Mouse (Mus musculus) midbrain, embryonic 12.5 days (tissue): ENCODE data around the gene Tet1. TPM values are rescaled to one million over a fixed set of nuclear protein-coding genes. Genes with fewer than 3 reads are reported as not detected.
A peak's percentile ranks its signal among the peaks of the same experiment; 100 is the strongest.
"Not testable (repeated sequence)": the region's sequence is repeated elsewhere in the genome, so short reads cannot be mapped to it uniquely, and the experiment has no call there.

Experiments
- ATAC-seq: fragments of 200-750 bp; cut with Nextera tagmentation; 2 replicates; pipeline ENCODE4 v1.8.0; 2017; ENCODE audit warnings: low read depth, moderate TSS enrichment, moderate library complexity; ENCODE audit not compliant: low FRiP score
- H3K27ac ChIP-seq: fragments of 300-500 bp; sonication (generic); replicated peaks from 2 replicates; pipeline ENCODE4 v1.5.1; 2016; ENCODE audit warnings: mild to moderate bottlenecking
- H3K27me3 ChIP-seq: fragments of 300-500 bp; sonication (generic); 2 replicates; pipeline ENCODE4 v1.6.1; 2016; ENCODE audit warnings: mild to moderate bottlenecking
- H3K36me3 ChIP-seq: fragments of 300-500 bp; sonication (generic); 2 replicates; pipeline ENCODE4 v1.6.1; 2016
- H3K4me1 ChIP-seq: fragments of 300-500 bp; sonication (generic); 2 replicates; pipeline ENCODE4 v1.6.1; 2016
- H3K4me2 ChIP-seq: fragments of 300-500 bp; sonication (generic); replicated peaks from 2 replicates; pipeline ENCODE4 v1.6.1; 2016; ENCODE audit warnings: mild to moderate bottlenecking, moderate library complexity
- H3K4me3 ChIP-seq: fragments of 300-500 bp; sonication (generic); 2 replicates; pipeline ENCODE4 v1.5.1; 2016; ENCODE audit warnings: mild to moderate bottlenecking
- H3K9ac ChIP-seq: fragments of 300-500 bp; sonication (generic); replicated peaks from 2 replicates; pipeline ENCODE4 v1.6.1; 2016; ENCODE audit warnings: mild to moderate bottlenecking, moderate library complexity
- H3K9me3 ChIP-seq: fragments of 300-500 bp; sonication (generic); 2 replicates; pipeline ENCODE4 v1.6.1; 2016; ENCODE audit warnings: mild to moderate bottlenecking
- WGBS: fragments of 180-500 bp; shearing (Covaris S2); methylation state at CpG from one replicate; pipeline ENCODE4 v1.1.7; 2016; 5-methylcytosine and 5-hydroxymethylcytosine counted together
- polyA plus RNA-seq: library from polyadenylated mRNA; unstranded; fragments of >200 nt; fragmentation: Nextera tagmentation; extraction: Ambion mirVana; gene quantifications from 2 replicates; pipeline ENCODE4 v1.2.1, GENCODE M21; 2016

The Tet1 gene
- polyA plus RNA-seq, 1 experiment from 2014 or later: 35.6 TPM

GRCm38 (mm10) chr10:62792177-62793090, 116.4 kb downstream of the Tet1 start, which contains the start of gene Ccar1:
TSS of gene Ccar1 (minus strand) at chr10:62792286.
- peak within 1 kb of the TSS; percentile 73 for H3K4me2 ChIP-seq
- peak within 1 kb of the TSS; percentile 100 for H3K4me3 ChIP-seq
- peak within 1 kb of the TSS; percentile 99 for H3K9ac ChIP-seq
- 3% methylated on average over 55 of the region's 55 CpGs for WGBS
- no peaks in the 10 kb centered on the region for H3K9me3 ChIP-seq
- H3K27ac ChIP-seq: peak within 1 kb of the TSS; percentile 96
- H3K27me3 ChIP-seq: no peaks in the 10 kb centered on the region
- peaks cover 29% of the 10 kb centered on the region for H3K36me3 ChIP-seq
- peak; percentile 99 for ATAC-seq
- peaks cover 19% of the 10 kb centered on the region for H3K4me1 ChIP-seq

GRCm38 (mm10) chr10:62791251-62792176, 117.3 kb downstream of the Tet1 start:
- Histone ChIP-seq H3K4me1 (peaks cover 19% of the 10 kb centered on the region), H3K27ac (peak overlapping the region; percentile 96), H3K4me3 (peak overlapping the region; percentile 100), H3K9ac (peak overlapping the region; percentile 99), H3K4me2 (peak overlapping the region; percentile 73), H3K9me3 (no peaks in the 10 kb centered on the region), H3K27me3 (no peaks in the 10 kb centered on the region), H3K36me3 (peaks cover 38% of the 10 kb centered on the region)
- ATAC-seq: peak; percentile 81
- 2% methylated on average over 53 of the region's 78 CpGs for WGBS

- H3K4me2 ChIP-seq, H3K9ac ChIP-seq, H3K27ac ChIP-seq, H3K27me3 ChIP-seq, H3K9me3 ChIP-seq, H3K4me3 ChIP-seq, H3K4me1 ChIP-seq, ATAC-seq: not testable (repeated sequence)
- 92% methylated on average over 1 of the region's 1 CpGs for WGBS
- peaks cover 94% of the 10 kb centered on the region for H3K36me3 ChIP-seq
Measured at GRCm38 (mm10) chr10:62781776-62782175, 127.0 kb downstream of the Tet1 start.

Other genes starting within 250 kb of the Tet1 start
- 2.1 and 2.8 TPM in 2 replicates for gene Stox1, start 182.9 kb downstream of the Tet1 start, polyA plus RNA-seq
- gene Ccar1, start 116.7 kb downstream of the Tet1 start, polyA plus RNA-seq: 151 and 157 TPM in 2 replicates
- gene Slc25a16, start 11.6 kb upstream of the Tet1 start, polyA plus RNA-seq: 10.5 and 12.8 TPM in 2 replicates
- 18.0 and 18.7 TPM in 2 replicates for gene Dna2, start 38.0 kb upstream of the Tet1 start, polyA plus RNA-seq
- gene Rufy2, start 71.2 kb upstream of the Tet1 start, polyA plus RNA-seq: 37.6 and 38.3 TPM in 2 replicates
- gene Hnrnph3, start 115.2 kb upstream of the Tet1 start, polyA plus RNA-seq: 265 and 271 TPM in 2 replicates
- 1.0 and 1.2 TPM in 2 replicates for gene Pbld2, start 115.3 kb upstream of the Tet1 start, polyA plus RNA-seq
- gene Pbld1, start 151.2 kb upstream of the Tet1 start, polyA plus RNA-seq: 1.2 TPM in 2 replicates
- 0.70 and 1.5 TPM in 2 replicates for gene Atoh7, start 190.7 kb upstream of the Tet1 start, polyA plus RNA-seq